Mouse (Mus musculus) embryo, embryonic 9.5 days (tissue): ENCODE measurements around the gene Zbtb17.
A peak's percentile ranks its signal among the peaks of the same experiment; 100 is the strongest.

Source experiments
- DNase-seq: peaks from one replicate; pipeline ENCODE4 v3.0.0-alpha.2; 2017; ENCODE audit errors: extremely low spot score

Zbtb17 gene

DNA sequence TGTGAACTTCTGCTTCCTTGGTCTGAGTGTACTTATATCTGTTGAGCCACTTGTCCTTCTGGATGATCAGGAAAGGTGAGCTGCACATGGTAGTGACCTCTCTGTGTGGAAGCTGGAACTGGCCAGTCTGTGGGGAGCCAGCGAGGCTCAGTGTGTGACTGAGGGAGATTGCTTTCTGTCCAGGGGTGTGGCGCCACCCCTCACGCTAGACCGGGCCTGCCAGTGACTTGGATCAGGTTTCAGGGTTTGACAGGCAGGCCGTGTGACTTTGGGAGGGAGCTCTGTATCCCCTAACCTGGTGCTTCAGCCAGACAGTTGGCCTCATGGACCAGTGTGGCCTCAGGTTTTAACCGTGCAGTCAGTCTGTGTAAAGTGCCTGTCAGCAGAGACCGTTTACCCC is 13.8 kb downstream of the Zbtb17 start:
- peak; percentile 46 for DNase-seq

- DNase-seq, result no peak
Observed at GRCm38 (mm10) chr4:141458888-141459287, 14.4 kb downstream of the Zbtb17 start.

DNA sequence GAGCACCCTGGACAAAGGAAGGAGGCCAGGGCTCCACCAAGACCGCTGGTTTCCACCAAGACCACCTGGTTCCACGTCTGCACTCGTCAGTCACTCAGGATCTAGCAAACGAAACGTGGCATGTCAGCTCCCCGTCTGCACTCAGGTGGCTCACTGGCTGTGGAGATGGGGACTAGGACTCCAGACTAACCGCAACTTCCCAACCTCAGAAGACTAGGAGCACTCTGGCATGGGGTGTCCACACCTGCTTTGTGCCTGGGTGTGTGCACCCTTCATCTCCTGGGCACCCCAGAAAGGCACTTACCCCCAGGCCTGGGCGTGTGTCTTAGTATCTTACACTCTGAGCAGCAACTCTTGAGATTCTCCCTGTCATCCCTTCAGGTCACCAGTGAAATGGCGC is 15.3 kb downstream of the Zbtb17 start:
- DNase-seq, result no peak

- no peak for DNase-seq
Observed at GRCm38 (mm10) chr4:141460481-141460880, 16.0 kb downstream of the Zbtb17 start.

- DNase-seq, result no peak
Observed at GRCm38 (mm10) chr4:141461088-141461487, 16.6 kb downstream of the Zbtb17 start.

- DNase-seq, result no peak
Observed at GRCm38 (mm10) chr4:141461576-141461975, 17.1 kb downstream of the Zbtb17 start.

GRCm38 (mm10) chr4:141463472-141463871 is 19.0 kb downstream of the Zbtb17 start:
- DNase-seq, result no peak

GRCm38 (mm10) chr4:141464722-141465121 is 20.3 kb downstream of the Zbtb17 start:
- no peak for DNase-seq

- DNase-seq, result no peak
Observed at GRCm38 (mm10) chr4:141465512-141466288, 21.2 kb downstream of the Zbtb17 start.

DNA sequence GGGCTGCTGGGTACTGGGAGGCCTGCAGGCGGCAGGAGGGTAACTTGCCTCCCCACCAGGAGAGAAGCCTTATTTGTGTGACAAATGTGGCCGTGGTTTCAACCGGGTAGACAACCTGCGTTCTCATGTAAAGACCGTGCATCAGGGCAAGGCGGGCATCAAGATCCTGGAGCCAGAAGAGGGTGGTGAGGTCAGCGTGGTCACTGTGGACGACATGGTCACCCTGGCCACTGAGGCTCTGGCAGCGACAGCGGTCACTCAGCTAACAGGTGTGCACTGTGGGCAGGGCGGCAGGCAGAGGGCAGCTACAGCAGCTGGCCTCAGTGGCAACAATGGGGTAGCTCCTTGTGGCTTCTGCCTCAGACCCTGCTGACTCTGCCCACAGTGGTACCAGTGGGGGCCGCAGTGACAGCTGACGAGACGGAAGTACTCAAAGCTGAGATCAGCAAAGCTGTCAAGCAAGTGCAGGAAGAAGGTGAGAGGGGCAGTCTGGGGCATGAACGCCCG is 21.9 kb downstream of the Zbtb17 start:
- no peak for DNase-seq

DNA sequence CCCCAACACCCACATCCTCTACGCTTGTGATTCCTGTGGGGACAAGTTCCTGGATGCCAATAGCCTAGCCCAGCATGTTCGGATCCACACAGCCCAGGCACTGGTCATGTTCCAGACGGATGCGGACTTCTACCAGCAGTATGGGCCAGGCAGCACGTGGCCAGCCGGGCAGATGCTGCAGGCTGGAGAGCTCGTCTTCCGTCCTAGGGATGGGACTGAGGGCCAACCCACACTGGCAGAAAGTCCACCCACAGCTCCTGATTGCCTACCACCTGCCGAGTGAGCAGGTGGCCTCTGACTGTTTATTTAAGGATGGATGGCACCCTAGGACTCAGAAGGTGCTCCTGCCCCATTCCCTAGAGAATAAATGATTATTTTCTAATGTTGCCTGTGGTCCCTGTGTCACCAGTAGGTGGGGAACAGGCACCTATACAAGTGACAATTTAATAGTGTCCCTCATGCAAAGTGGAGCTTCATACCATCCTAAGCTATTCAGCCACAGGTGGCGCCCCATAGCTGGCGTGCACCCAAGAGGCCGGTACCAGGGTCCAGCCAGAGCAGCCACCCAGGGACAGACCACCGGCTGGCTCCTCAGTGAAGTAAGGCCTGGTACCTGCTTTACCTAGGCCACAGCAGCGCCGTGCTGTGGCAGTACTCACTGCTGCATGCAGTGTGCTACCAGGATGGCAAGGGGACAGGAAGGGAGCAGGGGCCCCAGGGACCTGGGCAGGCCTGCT is 22.6 kb downstream of the Zbtb17 start:
- DNase-seq, result no peak

DNA sequence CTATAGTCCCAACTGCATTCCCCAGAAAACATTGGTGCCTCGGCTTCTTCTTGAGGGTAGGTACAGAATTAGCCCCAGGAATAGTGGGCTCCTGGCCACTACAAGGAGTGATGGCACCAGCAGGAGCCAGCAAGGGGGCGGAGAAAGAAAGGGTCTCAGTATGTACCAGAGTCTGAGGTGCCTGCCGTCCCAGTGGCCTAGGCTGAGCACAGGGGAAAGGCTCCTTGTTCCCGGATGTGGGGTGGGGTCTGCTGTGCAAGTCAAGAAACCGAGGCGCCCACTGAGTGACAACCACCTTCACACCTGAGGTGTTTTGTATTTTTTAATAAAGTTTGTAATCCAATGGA is 23.1 kb downstream of the Zbtb17 start:
- DNase-seq, result no peak

GRCm38 (mm10) chr4:141468576-141468975 is 24.1 kb downstream of the Zbtb17 start:
- no peak for DNase-seq

DNA sequence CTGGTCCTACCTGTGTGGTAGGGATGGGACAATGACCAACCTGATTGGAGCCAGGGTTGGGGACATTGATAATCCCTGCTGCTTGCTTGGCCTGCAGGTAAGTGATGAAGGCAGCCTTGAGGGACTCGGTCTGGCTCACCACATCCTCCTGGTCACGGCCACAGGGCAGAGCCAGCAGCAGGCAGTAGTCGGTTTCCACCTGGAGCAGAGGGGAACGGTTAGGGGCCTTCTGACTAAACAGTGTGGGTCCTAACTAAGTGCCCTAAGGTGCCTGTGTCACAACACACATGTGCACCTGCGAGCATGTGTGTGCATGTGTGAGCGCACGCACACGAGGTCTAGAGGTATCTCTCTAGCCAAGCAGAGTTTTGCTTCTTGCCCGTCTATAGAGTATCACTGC is 24.9 kb downstream of the Zbtb17 start:
- no peak for DNase-seq

- no peak for DNase-seq
Observed at GRCm38 (mm10) chr4:141471491-141471890, 27.0 kb downstream of the Zbtb17 start.

DNA sequence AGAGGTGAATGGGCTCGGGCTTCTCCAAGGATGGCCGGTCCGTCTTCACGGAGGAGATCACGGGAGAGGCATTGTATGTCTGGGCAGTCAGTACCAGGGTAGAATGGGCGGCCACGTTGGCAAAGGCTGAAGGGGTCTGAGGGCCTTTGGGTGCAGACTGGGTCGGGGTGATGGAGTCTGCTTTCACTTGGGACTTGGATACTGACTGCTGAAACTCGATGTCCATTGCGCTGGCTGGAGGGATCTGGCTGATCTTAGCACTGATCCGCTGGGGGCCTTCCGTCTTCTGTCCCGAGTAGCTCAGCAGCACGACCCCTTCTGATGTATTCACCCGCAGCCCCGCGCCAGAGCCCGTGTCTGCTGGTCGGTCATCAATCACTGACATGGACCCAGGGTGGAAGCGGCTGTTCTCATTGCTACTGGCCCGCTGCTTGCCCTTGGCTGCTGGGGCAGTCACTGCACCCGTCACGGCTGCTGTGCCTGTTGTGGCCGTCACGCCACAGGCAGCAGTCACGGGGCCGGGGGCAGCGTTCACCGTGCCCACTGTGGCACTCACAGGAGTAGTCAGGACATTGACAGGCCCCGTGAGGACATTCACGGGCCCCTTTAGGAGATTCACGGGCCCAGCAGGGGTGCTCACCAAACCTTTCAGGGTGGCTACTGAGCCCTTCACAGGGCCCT is 28.3 kb downstream of the Zbtb17 start:
- DNase-seq, result no peak

- DNase-seq, result no peak
Observed at GRCm38 (mm10) chr4:141474431-141474830, 30.0 kb downstream of the Zbtb17 start.

GRCm38 (mm10) chr4:141477681-141478102 is 33.2 kb downstream of the Zbtb17 start:
- DNase-seq, result no peak

GRCm38 (mm10) chr4:141478225-141478624 is 33.8 kb downstream of the Zbtb17 start:
- no peak for DNase-seq

GRCm38 (mm10) chr4:141478794-141479193 is 34.3 kb downstream of the Zbtb17 start:
- no peak for DNase-seq

GRCm38 (mm10) chr4:141479411-141479810 is 35.0 kb downstream of the Zbtb17 start:
- DNase-seq, result no peak

DNA sequence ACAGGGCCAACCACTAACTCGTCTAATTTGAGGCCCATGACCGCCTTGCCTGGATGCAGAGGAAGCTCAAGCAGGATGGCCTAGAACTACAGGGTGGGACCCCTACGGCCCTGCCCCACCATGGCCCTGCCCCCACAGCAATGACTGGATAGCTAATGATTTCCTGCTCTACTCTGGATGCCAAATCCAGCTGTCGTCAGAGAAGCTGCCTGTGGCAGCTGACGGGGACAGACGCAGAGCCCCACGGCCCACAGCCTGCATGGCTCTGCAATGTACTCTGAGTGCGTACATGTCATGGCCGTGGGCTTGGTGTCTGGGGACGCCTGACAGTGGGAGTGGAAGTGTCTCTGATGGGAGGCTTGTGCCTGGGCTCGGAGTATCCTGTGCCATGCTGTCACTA is 39.6 kb downstream of the Zbtb17 start:
- no peak for DNase-seq

DNA sequence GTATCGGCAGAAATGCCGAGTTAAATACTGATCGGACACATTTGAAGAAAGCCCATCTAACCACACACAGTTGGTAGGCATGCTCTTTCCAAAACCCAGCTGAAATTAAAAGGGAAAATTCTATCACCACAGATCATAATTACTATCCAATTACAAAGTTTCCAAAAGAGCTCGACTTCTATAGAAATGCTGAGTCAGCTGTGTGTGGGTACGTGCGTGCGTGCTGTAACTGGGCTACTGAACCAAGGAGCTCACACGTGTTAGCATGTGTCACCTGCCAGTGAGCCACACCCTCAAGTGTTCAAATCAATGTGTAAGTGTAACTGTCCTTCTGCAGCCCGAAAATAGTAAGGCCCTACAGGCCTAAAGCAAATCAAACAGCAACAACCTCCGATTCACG is 43.1 kb downstream of the Zbtb17 start:
- DNase-seq, result no peak
